Mouse (Mus musculus): ENCODE data around the gene Scrg1. TPM values are rescaled to one million over a fixed set of nuclear protein-coding genes. Genes with fewer than 3 reads are reported as not detected.
"Not testable (repeated sequence)": the region's sequence is repeated elsewhere in the genome, so short reads cannot be mapped to it uniquely, and the experiment has no call there.

Scrg1 gene
- polyA plus RNA-seq, 1 experiment from 2014 or later: 0.45 TPM

DNA sequence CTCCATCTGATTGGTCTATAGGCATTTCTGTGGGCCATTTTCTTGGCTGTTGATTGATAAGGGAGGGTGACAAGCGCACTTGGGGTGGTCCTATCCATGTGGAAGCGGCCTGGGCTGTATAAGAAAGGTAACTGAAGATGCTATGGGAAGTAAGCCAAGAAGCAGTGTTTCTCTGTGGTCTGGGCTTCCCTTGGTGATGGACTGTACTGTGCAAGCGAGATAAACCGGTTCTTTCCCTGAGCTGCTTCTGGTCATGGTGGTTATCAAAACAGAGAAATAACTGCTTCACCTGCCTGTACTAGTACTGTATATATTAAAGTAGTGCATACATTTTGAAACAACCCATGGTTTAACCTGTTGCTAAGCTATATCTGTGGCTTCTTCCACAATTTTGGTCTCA is 36.1 kb downstream of the Scrg1 start:
- WGBS: 95% methylated on average over 4 of the region's 4 CpGs
- Histone ChIP-seq H3K4me3 (no peak overlapping the region), H3K27me3 (replicated peaks; ENCODE audit: low read depth, poor library complexity, severe bottlenecking) (no peaks in the 10 kb centered on the region), H3K27ac (replicated peaks) (no peak overlapping the region), H3K36me3 (replicated peaks) (0 out of 2 replicates have a peak, but pooled peaks cover 5% of the 10 kb centered on the region), H3K9me3 (no peaks in the 10 kb centered on the region), H3K4me1 (peaks cover 4% of the 10 kb centered on the region; the same call in 1 of the 2 replicates)
- no peak for DNase-seq (ENCODE audit: low spot score)

- Histone ChIP-seq H3K4me1 (peaks cover 6% of the 10 kb centered on the region; the same call in 1 of the 2 replicates), H3K27me3 (replicated peaks; ENCODE audit: low read depth, poor library complexity, severe bottlenecking) (no peaks in the 10 kb centered on the region), H3K36me3 (replicated peaks) (0 out of 2 replicates have a peak, but pooled peaks cover 8% of the 10 kb centered on the region), H3K4me3 (no peak overlapping the region), H3K27ac (replicated peaks) (no peak overlapping the region), H3K9me3 (no peaks in the 10 kb centered on the region)
- WGBS: 59% methylated on average over 8 of the region's 8 CpGs
- no peak for DNase-seq (ENCODE audit: low spot score)
Measured at GRCm38 (mm10) chr8:57498494-57498846, 42.7 kb downstream of the Scrg1 start.

DNA sequence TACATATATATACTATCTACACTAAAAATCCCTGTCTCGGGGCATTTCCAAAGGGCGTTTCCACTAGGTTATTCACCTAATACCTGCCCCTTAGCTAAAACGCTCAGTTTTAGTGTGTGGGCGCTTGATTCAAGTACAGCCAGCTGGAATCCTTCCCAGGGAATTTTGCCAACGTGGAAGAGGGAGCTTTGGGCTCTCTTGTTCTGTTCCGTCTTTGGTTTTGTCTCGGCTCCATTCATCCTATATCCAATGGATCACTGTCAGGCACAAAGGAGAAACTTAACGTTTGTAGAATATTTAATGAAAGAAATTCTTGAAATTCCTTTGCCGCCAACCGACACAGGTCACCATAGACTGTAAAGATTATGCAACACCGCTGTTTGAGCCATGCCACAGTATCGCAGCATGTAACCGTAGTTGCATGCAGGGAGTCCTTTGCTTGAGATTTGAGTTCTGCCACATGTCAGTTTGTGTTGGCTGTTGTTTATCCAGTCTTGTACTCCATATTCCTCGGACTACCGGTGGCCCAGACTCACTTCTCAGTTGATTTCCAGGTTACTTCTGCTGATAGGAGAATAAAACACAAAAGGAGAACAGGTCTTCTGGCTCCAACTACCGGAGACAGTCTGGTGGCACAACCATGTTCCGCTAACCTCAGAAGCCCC is 43.3 kb downstream of the Scrg1 start:
- H3K27me3 ChIP-seq (replicated peaks; ENCODE audit: low read depth, poor library complexity, severe bottlenecking): no peaks in the 10 kb centered on the region
- no peak overlapping the region for H3K27ac ChIP-seq (replicated peaks)
- no peak for DNase-seq (ENCODE audit: low spot score)
- H3K36me3 ChIP-seq (replicated peaks): 0 out of 2 replicates have a peak, but pooled peaks cover 8% of the 10 kb centered on the region
- peaks cover 6% of the 10 kb centered on the region; the same call in 1 of the 2 replicates for H3K4me1 ChIP-seq
- H3K9me3 ChIP-seq: no peaks in the 10 kb centered on the region
- no peak overlapping the region for H3K4me3 ChIP-seq
- 74% methylated on average over 17 of the region's 17 CpGs for WGBS

DNA sequence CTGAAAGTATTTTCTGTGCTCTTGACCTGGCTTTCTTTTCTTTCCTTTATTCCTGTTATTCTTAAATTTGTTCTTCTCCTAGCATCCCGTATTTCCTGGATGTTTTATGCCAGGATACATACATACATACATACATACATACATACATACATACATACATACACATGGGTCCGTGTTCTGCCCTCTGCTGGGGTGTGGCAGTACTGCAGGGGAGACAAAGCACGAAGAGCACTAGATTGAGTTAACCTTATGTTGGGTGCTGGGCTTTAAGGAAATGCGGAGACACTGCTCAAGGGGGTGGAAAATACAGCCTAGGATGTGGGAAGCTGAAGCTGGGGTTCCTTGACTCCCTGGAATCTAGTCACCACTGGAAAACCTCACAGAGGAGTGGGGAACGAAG is 47.9 kb downstream of the Scrg1 start:
- H3K9me3 ChIP-seq: no peaks in the 10 kb centered on the region
- peaks cover 2% of the 10 kb centered on the region; the same call in 1 of the 2 replicates for H3K36me3 ChIP-seq (replicated peaks)
- H3K27me3 ChIP-seq (replicated peaks; ENCODE audit: low read depth, poor library complexity, severe bottlenecking): no peaks in the 10 kb centered on the region
- no peak overlapping the region for H3K4me3 ChIP-seq
- WGBS: 52% methylated on average over 5 of the region's 5 CpGs
- H3K27ac ChIP-seq (replicated peaks): no peak overlapping the region; the same call in 1 of the 2 replicates
- peak; percentile 83 for DNase-seq (ENCODE audit: low spot score)
- peaks cover 3% of the 10 kb centered on the region; the same call in 1 of the 2 replicates for H3K4me1 ChIP-seq

DNA sequence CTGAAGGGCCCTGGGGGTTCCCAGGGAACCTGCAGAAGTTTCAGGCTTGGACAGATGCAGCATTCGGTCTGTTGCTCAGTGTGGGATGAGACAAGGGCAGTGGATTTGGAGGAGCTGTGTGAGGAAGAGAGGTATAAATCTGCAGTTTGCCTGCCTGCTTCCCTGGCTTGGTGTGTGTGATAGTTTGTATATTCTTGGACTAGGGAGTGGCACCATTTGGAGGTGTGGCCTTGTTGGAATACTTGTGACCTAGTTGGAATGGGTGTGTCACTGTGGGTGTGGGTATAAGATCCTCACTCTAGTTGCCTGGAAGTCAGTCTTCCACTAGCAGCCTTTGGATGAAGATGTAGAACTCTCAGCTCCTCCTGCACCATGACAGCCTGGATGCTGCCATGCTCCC is 49.8 kb downstream of the Scrg1 start:
- peak; percentile 6 for DNase-seq (ENCODE audit: low spot score)
- WGBS: 86% methylated on average over 1 of the region's 1 CpGs
- H3K4me3 ChIP-seq; H3K36me3 ChIP-seq (replicated peaks); H3K4me1 ChIP-seq; H3K27ac ChIP-seq (replicated peaks); H3K9me3 ChIP-seq; H3K27me3 ChIP-seq (replicated peaks; ENCODE audit: low read depth, poor library complexity, severe bottlenecking): not testable (repeated sequence)

- Histone ChIP-seq H3K4me3 (no peak overlapping the region), H3K9me3 (no peaks in the 10 kb centered on the region), H3K4me1 (peaks cover 9% of the 10 kb centered on the region), H3K27me3 (replicated peaks; ENCODE audit: low read depth, poor library complexity, severe bottlenecking) (no peaks in the 10 kb centered on the region), H3K27ac (replicated peaks) (no peak overlapping the region), H3K36me3 (replicated peaks) (peaks cover 5% of the 10 kb centered on the region)
- 87% methylated on average over 4 of the region's 4 CpGs for WGBS
- DNase-seq (ENCODE audit: low spot score): no peak
Measured at GRCm38 (mm10) chr8:57507556-57508063, 51.9 kb downstream of the Scrg1 start.

DNA sequence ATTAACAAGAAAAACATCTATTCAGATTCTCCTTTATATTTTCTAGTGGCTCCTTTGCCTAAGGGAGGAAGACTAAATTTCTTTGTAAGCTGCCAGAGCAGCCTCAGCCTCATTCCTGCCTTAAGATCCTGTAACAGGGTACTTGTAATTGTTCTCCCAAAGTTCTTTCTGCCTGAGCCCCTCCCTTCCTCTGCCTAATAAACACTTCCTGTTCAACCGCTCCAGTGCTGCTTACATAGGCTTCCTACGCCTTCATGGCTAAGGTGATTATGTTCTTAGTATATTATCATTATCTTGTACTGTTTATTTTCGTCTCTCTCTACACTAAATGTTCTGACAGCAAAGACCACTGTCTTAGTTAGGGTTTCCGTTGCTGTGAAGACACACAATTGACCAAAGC is 52.9 kb downstream of the Scrg1 start:
- no peak overlapping the region for H3K4me3 ChIP-seq
- H3K4me1 ChIP-seq: peaks cover 13% of the 10 kb centered on the region
- H3K27ac ChIP-seq (replicated peaks): no peak overlapping the region
- no peaks in the 10 kb centered on the region for H3K9me3 ChIP-seq
- H3K27me3 ChIP-seq (replicated peaks; ENCODE audit: low read depth, poor library complexity, severe bottlenecking): no peaks in the 10 kb centered on the region
- no peak for DNase-seq (ENCODE audit: low spot score)
- peaks cover 13% of the 10 kb centered on the region for H3K36me3 ChIP-seq (replicated peaks)
- 83% methylated on average over 4 of the region's 4 CpGs for WGBS

DNA sequence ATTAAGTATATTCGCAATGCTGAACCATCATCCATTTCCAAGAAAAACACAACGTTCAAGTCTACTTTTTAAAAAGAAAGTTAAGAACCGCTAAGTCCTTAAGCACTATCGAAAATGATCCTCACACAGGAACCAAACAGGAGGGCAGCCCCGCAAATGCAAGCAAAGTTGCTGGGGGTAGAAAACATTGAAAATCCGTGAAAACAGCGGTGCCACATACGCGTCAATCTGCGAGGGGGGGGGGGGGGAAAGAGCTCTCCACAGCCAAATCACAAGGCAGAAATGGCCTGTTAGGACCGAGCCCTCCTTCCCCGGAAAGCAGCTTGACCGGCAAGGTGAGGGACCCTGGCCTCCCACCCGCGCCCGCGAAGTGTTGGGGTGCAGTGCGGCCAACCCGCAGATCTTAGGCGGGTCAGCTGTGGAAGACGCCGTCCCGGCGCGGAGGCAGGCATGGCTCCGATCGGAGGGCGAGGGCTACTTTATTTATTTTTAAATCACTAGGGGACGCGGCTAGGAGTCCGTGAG is 55.1 kb downstream of the Scrg1 start:
- DNase-seq (ENCODE audit: low spot score): no peak
- H3K4me1 ChIP-seq: peaks cover 18% of the 10 kb centered on the region
- H3K27ac ChIP-seq (replicated peaks): peak overlapping the region; percentile 100
- WGBS: 2% methylated on average over 31 of the region's 31 CpGs
- no peaks in the 10 kb centered on the region for H3K9me3 ChIP-seq
- H3K27me3 ChIP-seq (replicated peaks; ENCODE audit: low read depth, poor library complexity, severe bottlenecking): no peaks in the 10 kb centered on the region
- peak overlapping the region; percentile 92 for H3K4me3 ChIP-seq
- peaks cover 33% of the 10 kb centered on the region for H3K36me3 ChIP-seq (replicated peaks)

- no peaks in the 10 kb centered on the region for H3K27me3 ChIP-seq (replicated peaks; ENCODE audit: low read depth, poor library complexity, severe bottlenecking)
- WGBS: under 1% methylated on average over 63 of the region's 63 CpGs
- H3K36me3 ChIP-seq (replicated peaks): peaks cover 39% of the 10 kb centered on the region
- H3K4me1 ChIP-seq: peaks cover 18% of the 10 kb centered on the region
- H3K27ac ChIP-seq (replicated peaks): peak within 1 kb of the TSS; percentile 100
- H3K9me3 ChIP-seq: no peaks in the 10 kb centered on the region
- H3K4me3 ChIP-seq: peak within 1 kb of the TSS; percentile 92
- peak; percentile 100 for DNase-seq (ENCODE audit: low spot score)
Measured at GRCm38 (mm10) chr8:57511316-57512118, 55.8 kb downstream of the Scrg1 start, which contains the start of gene Hmgb2. TSS of gene Hmgb2 (plus strand) at chr8:57511907.

DNA sequence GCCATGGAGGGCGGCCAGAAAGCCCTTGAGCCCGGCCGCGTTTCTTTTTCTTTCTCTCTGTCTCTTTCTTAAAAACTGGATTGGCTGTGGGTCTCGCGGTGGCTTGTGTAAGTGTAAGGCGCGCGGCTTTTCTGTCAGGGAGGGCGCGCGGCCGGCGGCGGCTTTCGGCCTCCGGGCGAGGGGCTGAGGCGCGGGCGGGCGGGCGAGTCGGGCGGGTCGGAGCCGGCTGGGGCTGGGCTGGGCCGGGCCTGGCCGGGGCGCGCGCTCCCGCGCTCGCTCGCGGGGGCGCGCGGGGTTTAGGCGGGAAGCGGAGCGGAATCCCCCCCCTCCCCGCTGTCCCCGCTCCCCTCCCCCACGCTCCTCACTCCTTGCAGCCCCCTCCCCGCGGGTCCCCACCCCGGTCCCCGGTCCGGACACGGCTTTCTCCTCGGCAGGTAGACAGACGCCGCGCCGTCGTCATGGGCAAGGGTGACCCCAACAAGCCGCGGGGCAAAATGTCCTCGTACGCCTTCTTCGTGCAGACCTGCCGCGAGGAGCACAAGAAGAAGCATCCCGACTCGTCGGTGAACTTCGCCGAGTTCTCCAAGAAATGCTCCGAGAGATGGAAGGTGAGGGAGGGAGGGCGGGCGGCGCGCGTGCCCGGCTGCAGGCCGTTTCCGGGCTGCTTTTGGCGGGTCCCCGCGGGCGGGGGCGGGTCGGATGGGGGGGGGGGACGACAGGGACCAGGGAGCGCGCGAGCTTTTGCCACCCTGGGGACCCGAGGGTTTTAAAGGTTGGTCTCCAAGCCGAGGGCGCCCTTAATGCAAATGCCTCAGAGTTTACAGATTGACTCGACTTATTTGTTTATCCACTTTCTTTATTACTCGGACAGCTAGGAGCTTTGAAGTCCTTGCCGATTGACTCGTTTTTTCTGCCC is 56.7 kb downstream of the Scrg1 start:
- under 1% methylated on average over 96 of the region's 96 CpGs for WGBS
- Histone ChIP-seq H3K27ac (replicated peaks) (peak overlapping the region; percentile 100), H3K4me1 (peaks cover 18% of the 10 kb centered on the region), H3K4me3 (peak overlapping the region; percentile 92), H3K27me3 (replicated peaks; ENCODE audit: low read depth, poor library complexity, severe bottlenecking) (no peaks in the 10 kb centered on the region), H3K36me3 (replicated peaks) (peaks cover 48% of the 10 kb centered on the region), H3K9me3 (no peaks in the 10 kb centered on the region)
- peak; percentile 80 for DNase-seq (ENCODE audit: low spot score)

DNA sequence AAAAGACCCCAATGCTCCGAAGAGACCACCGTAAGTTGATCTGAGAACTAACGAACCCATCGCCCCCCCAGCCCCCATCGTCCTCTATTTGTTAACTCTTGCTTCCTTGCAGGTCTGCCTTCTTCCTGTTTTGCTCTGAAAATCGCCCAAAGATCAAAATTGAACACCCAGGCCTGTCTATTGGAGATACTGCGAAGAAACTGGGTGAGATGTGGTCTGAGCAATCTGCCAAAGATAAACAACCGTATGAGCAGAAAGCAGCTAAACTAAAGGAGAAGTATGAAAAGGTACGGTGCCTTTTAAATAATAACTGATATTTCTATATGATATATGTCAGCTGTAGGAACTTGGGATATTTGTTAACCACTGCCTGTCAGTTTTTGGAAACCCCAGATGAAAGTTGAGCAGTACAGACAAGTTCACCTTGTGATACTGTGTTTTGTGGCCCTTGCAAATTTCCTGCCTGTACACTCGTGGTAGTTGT is 57.5 kb downstream of the Scrg1 start:
- DNase-seq (ENCODE audit: low spot score); H3K9me3 ChIP-seq; H3K27me3 ChIP-seq (replicated peaks; ENCODE audit: low read depth, poor library complexity, severe bottlenecking): not testable (repeated sequence)
- Histone ChIP-seq H3K36me3 (replicated peaks) (peaks cover 56% of the 10 kb centered on the region), H3K4me1 (peaks cover 18% of the 10 kb centered on the region), H3K4me3 (peak overlapping the region; percentile 92), H3K27ac (replicated peaks) (peak overlapping the region; percentile 100)
- WGBS: 37% methylated on average over 10 of the region's 10 CpGs

GRCm38 (mm10) chr8:57516685-57517084 is 61.0 kb downstream of the Scrg1 start:
- not testable (repeated sequence) for H3K27me3 ChIP-seq (replicated peaks; ENCODE audit: low read depth, poor library complexity, severe bottlenecking); DNase-seq (ENCODE audit: low spot score); H3K27ac ChIP-seq (replicated peaks); H3K4me3 ChIP-seq; H3K9me3 ChIP-seq; H3K4me1 ChIP-seq
- peaks cover 69% of the 10 kb centered on the region for H3K36me3 ChIP-seq (replicated peaks)
- 88% methylated on average over 5 of the region's 5 CpGs for WGBS

All from embryonic facial prominence, embryonic 10.5 days (tissue).